Mouse (Mus musculus) megakaryocyte-erythroid progenitor cell, adult 5-6 weeks (primary cell): Measurements from ENCODE around the gene Ccnt2. TPM values are rescaled to one million over a fixed set of nuclear protein-coding genes. Genes with fewer than 3 reads are reported as not detected.

Experiments used
- total RNA-seq, 2 experiments: library from RNA; stranded (forward) in 1 of 2; stranded (reverse) in 1 of 2; fragments of 200-1000, 215-1000 nt in 1 of 2; fragments of >200 nt in 1 of 2; fragmentation: Nextera tagmentation in 1 of 2; gene quantifications; 2 replicates each; pipeline ENCODE4 v1.2.3; 2014 to 2017

The Ccnt2 gene
- total RNA-seq, 2 experiments from 2014 or later, result 36.9 to 68.8 TPM

Other genes starting within 250 kb of the Ccnt2 start
- gene Tmem163, start 94.6 kb upstream of the Ccnt2 start, total RNA-seq (2014; fragmentation: Nextera tagmentation), result not detected in 2 replicates
- gene Tmem163, start 94.6 kb upstream of the Ccnt2 start, total RNA-seq (2017), result 0.14 TPM in 1 of 2 replicates, not detected in the other
- gene Acmsd, start 44.8 kb upstream of the Ccnt2 start, total RNA-seq (2014; fragmentation: Nextera tagmentation), result 5.9 and 14.7 TPM in 2 replicates
- 11.5 and 14.7 TPM in 2 replicates for gene Acmsd, start 44.8 kb upstream of the Ccnt2 start, total RNA-seq (2017)
- gene Map3k19, start 80.9 kb downstream of the Ccnt2 start, total RNA-seq (2014; fragmentation: Nextera tagmentation), result 0.24 TPM in 1 of 2 replicates, not detected in the other
- gene Map3k19, start 80.9 kb downstream of the Ccnt2 start, total RNA-seq (2017), result not detected in 2 replicates
- gene Rab3gap1, start 94.6 kb downstream of the Ccnt2 start, total RNA-seq (2014; fragmentation: Nextera tagmentation), result 24.0 and 25.4 TPM in 2 replicates
- gene Rab3gap1, start 94.6 kb downstream of the Ccnt2 start, total RNA-seq (2017), result 40.7 and 53.1 TPM in 2 replicates